9 mouse cellular contexts compared by ENCODE assay signal in genomic region chr5:65478224-65478623, GRCm38 (mm10). TPM values are rescaled to one million over a fixed set of nuclear protein-coding genes. Genes with fewer than 3 reads are reported as not detected.
DNase-seq lines count a peak whose midpoint lies in the region; ATAC-seq and TF ChIP-seq lines count a peak whose summit lies in the region.
"Had no signal": no experiment of that assay in that cellular context is flagged by ENCODE, and none has a peak within 500 bp of the region (broad histone marks: within the 10 kb centered on the region; RNA-seq: fewer than 3 reads in every experiment).

No protein-coding gene starts in this region.

- no peak overlapping the region for H3K4me2 ChIP-seq in forebrain, embryonic 11.5 days (ENCODE audit: low read depth, low read length, severe bottlenecking)
- H3K4me2 ChIP-seq: midbrain, embryonic 12.5 days had no signal

- H3K9me3 ChIP-seq in forebrain, embryonic 11.5 days (ENCODE audit: control insufficient read depth, low read length): no peaks in the 10 kb centered on the region
- H3K9me3 ChIP-seq: midbrain, embryonic 12.5 days had no signal

- WGBS in cerebellum, adult 2 months: 57% methylated on average over 4 of the region's 4 CpGs
- WGBS in forebrain, embryonic 11.5 days: 70% methylated on average over 4 of the region's 4 CpGs

- intact Hi-C loops in left cerebral cortex, postnatal 25 days (cut with DNase I): no loop called here

- 0 out of 2 replicates have a peak, but pooled peaks have one; percentile 26 for ATAC-seq in common myeloid progenitor, adult 5-6 weeks (replicated peaks; ENCODE audit: low read depth, poor library complexity, severe bottlenecking)
- ATAC-seq in forebrain, embryonic 11.5 days (replicated peaks; ENCODE audit: low FRiP score): no peak

- H3K36me3 ChIP-seq in forebrain, embryonic 11.5 days (ENCODE audit: control insufficient read depth, insufficient read depth, low read length): no peaks in the 10 kb centered on the region
- H3K36me3 ChIP-seq: midbrain, embryonic 12.5 days had no signal

- peak; percentile 46 to 63 for DNase-seq in cerebellum, adult 2 months
- no peak for DNase-seq in cerebellum, adult 11 months
- peak; percentile 38 for DNase-seq in lung, adult 18-20 months
- DNase-seq in lung, postnatal 25 days (ENCODE audit: low spot score): no peak
- DNase-seq in naive thymus-derived CD4-positive, alpha-beta T cell, adult 2 months (ENCODE audit: low read depth): peak; percentile 50
- DNase-seq in forebrain, embryonic 11.5 days (ENCODE audit: low spot score): no peak
- DNase-seq in left cerebral cortex, postnatal 25 days (ENCODE audit: low spot score in 2 of 2): no peak

- no peak overlapping the region for H3K4me3 ChIP-seq in cerebellum, adult 2 months (replicated peaks; ENCODE audit: insufficient read depth, low read depth, low read length)
- H3K4me3 ChIP-seq in forebrain, embryonic 11.5 days (ENCODE audit: low read depth, low read length): no peak overlapping the region
- H3K4me3 ChIP-seq: midbrain, embryonic 12.5 days had no signal

- H3K27me3 ChIP-seq in cerebellum, adult 2 months (ENCODE audit: control insufficient read depth, insufficient read depth, low read length): no peaks in the 10 kb centered on the region
- no peaks in the 10 kb centered on the region for H3K27me3 ChIP-seq in forebrain, embryonic 11.5 days (ENCODE audit: control insufficient read depth, insufficient read depth, low read length)
- H3K27me3 ChIP-seq: midbrain, embryonic 12.5 days had no signal

- no peak overlapping the region for H3K27ac ChIP-seq in cerebellum, adult 2 months (ENCODE audit: insufficient read depth, low read length)
- no peak overlapping the region for H3K27ac ChIP-seq in forebrain, embryonic 11.5 days (ENCODE audit: low read depth, low read length)
- H3K27ac ChIP-seq: midbrain, embryonic 12.5 days had no signal

- no peaks in the 10 kb centered on the region; the same call in 1 of the 2 replicates for H3K4me1 ChIP-seq in cerebellum, adult 2 months (ENCODE audit: control insufficient read depth, insufficient read depth, low read length)
- H3K4me1 ChIP-seq in forebrain, embryonic 11.5 days (replicated peaks; ENCODE audit: control insufficient read depth, insufficient read depth, low read length): no peaks in the 10 kb centered on the region
- H3K4me1 ChIP-seq: midbrain, embryonic 12.5 days had no signal

- TF ChIP-seq CTCF in cerebellum, adult 2 months (IDR thresholded peaks at IDR 0.05; ENCODE audit: borderline replicate concordance, insufficient read depth, low read depth, low read length): peak; percentile 52; the same call in 1 of the 2 replicates

- no peak for TF ChIP-seq POLR2A in cerebellum, adult 2 months (IDR thresholded peaks at IDR 0.05; ENCODE audit: borderline replicate concordance, insufficient read depth, low read length)

- no peak overlapping the region for H3K9ac ChIP-seq in forebrain, embryonic 11.5 days (ENCODE audit: low read length)
- H3K9ac ChIP-seq: midbrain, embryonic 12.5 days had no signal

RNA-seq across cellular contexts. Expression of gene Gm43552, which starts 14.4 kb away (rescaled TPM):
- polyA plus RNA-seq in cerebellum, adult 2 months (2012; rRNA removed): 0.86 TPM in 1 of 2 replicates, not detected in the other
- total RNA-seq in common myeloid progenitor, adult 5-6 weeks (2017): not detected in 2 replicates
- not detected in 2 replicates for polyA plus RNA-seq in forebrain, embryonic 11.5 days (2014; fragmentation: Nextera tagmentation; extraction: Ambion mirVana)
- total RNA-seq in left cerebral cortex, postnatal 25 days (2021): not detected
- polyA plus RNA-seq: midbrain, embryonic 12.5 days had no signal

RNA-seq across cellular contexts. Expression of gene Ugdh, which starts 42.5 kb away (rescaled TPM):
- polyA plus RNA-seq in cerebellum, adult 2 months (2012; rRNA removed): 26.1 and 27.3 TPM in 2 replicates
- 36.8 and 41.7 TPM in 2 replicates for total RNA-seq in common myeloid progenitor, adult 5-6 weeks (2017)
- 68.6 and 69.0 TPM in 2 replicates for polyA plus RNA-seq in forebrain, embryonic 11.5 days (2014; fragmentation: Nextera tagmentation; extraction: Ambion mirVana)
- total RNA-seq in left cerebral cortex, postnatal 25 days (2021): 10 to 100 TPM; 23.9 to 29.7 TPM

RNA-seq across cellular contexts. Expression of gene Smim14, which starts 58.8 kb away (rescaled TPM):
- polyA plus RNA-seq in cerebellum, adult 2 months (2012; rRNA removed): 132 and 147 TPM in 2 replicates
- 76.0 and 83.0 TPM in 2 replicates for total RNA-seq in common myeloid progenitor, adult 5-6 weeks (2017)
- polyA plus RNA-seq in forebrain, embryonic 11.5 days (2014; fragmentation: Nextera tagmentation; extraction: Ambion mirVana): 71.9 and 79.9 TPM in 2 replicates
- 100 to 1,000 TPM; 152 to 164 TPM for total RNA-seq in left cerebral cortex, postnatal 25 days (2021)

RNA-seq across cellular contexts. Expression of gene Ube2k, which starts 58.8 kb away (rescaled TPM):
- 99.9 and 110 TPM in 2 replicates for polyA plus RNA-seq in cerebellum, adult 2 months (2012; rRNA removed)
- total RNA-seq in common myeloid progenitor, adult 5-6 weeks (2017): 48.2 and 49.6 TPM in 2 replicates
- polyA plus RNA-seq in forebrain, embryonic 11.5 days (2014; fragmentation: Nextera tagmentation; extraction: Ambion mirVana): 142 and 143 TPM in 2 replicates
- 100 to 1,000 TPM; 125 to 129 TPM for total RNA-seq in left cerebral cortex, postnatal 25 days (2021)

Comparison
In these comparisons a context has a peak if more than half of its experiments do, and no peak if none do; other contexts are left out.
1. DNase-seq: peak in cerebellum, adult 2 months (2 of 2), lung, adult 18-20 months (2 of 2) and naive thymus-derived CD4-positive, alpha-beta T cell, adult 2 months (single experiment); none in cerebellum, adult 11 months (single experiment), lung, postnatal 25 days (single experiment), forebrain, embryonic 11.5 days (single experiment) and left cerebral cortex, postnatal 25 days (0 of 2).